Mouse (Mus musculus) cerebellum, adult 2 months (tissue): ENCODE results near the gene Tsc2. TPM values are rescaled to one million over a fixed set of nuclear protein-coding genes. Genes with fewer than 3 reads are reported as not detected.

ENCODE experiments used
- DNase-seq, 2 experiments: peaks; one replicate each; pipeline ENCODE4 v3.0.0; 2021
- H3K27ac ChIP-seq: fragments of 200-500 bp; 2 replicates; pipeline ENCODE4 v1.5.1; 2012; ENCODE audit warnings: low read length, control low read depth, inconsistent platforms; ENCODE audit not compliant: insufficient read depth
- H3K27me3 ChIP-seq: fragments of 200-500 bp; 2 replicates; pipeline ENCODE4 v1.6.1; 2012; ENCODE audit warnings: inconsistent platforms, mild to moderate bottlenecking, low read length, moderate library complexity; ENCODE audit not compliant: control insufficient read depth, insufficient read depth
- H3K4me1 ChIP-seq: fragments of 200-500 bp; 2 replicates; pipeline ENCODE4 v1.6.1; 2011; ENCODE audit warnings: low read length; ENCODE audit not compliant: control insufficient read depth, insufficient read depth
- H3K4me3 ChIP-seq: fragments of 200-500 bp; replicated peaks from 2 replicates; pipeline ENCODE3; 2011; ENCODE audit warnings: mild to moderate bottlenecking, low read depth, low read length, control low read depth; ENCODE audit not compliant: insufficient read depth
- CTCF ChIP-seq: fragments of 200-500 bp; IDR thresholded peaks from 2 replicates; pipeline ENCODE4 v1.5.1; 2011; ENCODE audit warnings: low read depth, mild to moderate bottlenecking, control low read depth, low read length, moderate library complexity, borderline replicate concordance; ENCODE audit not compliant: insufficient read depth
- POLR2A ChIP-seq: fragments of 200-500 bp; IDR thresholded peaks from 2 replicates; pipeline ENCODE4 v1.6.1; 2011; ENCODE audit warnings: low read length, control low read depth, borderline replicate concordance; ENCODE audit not compliant: insufficient read depth
- WGBS: fragments of 180-500 bp; shearing (Covaris S2); methylation state at CpG from one replicate; pipeline ENCODE4 v1.1.7; 2018; 5-methylcytosine and 5-hydroxymethylcytosine counted together
- polyA plus RNA-seq: library from polyadenylated mRNA; depleted of rRNA; stranded (reverse); fragments of >200 nt; gene quantifications from 2 replicates; pipeline ENCODE4 v1.2.3, GENCODE M21; 2012

Tsc2 gene
- polyA plus RNA-seq, 1 experiment, result 168 TPM

DNA sequence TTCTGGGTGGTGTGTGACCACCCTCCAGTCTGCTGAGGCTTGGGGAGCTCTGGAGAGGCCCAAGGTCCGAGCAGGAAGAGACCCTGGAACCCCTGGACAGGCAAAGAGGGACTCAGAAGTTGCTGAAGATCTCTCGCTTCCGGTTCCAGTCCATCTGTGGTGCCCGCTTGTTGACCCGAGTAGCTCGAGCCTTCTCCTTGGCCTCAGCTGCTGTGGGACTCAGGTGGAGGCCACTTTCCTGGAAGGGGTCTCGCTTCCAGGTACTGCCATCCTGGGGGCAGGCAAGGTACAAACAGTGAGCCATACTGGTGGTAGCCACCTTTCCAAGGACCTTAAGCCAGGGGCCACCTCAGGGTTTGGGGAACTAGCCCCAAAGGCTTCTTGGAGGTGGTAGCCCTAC, 7.7 kb upstream of the Tsc2 start:
- 77% methylated on average over 7 of the region's 7 CpGs for WGBS
- no peaks in the 10 kb centered on the region for H3K27me3 ChIP-seq
- H3K4me3 ChIP-seq, result no peak overlapping the region
- peaks cover 8% of the 10 kb centered on the region; the same call in 1 of the 2 replicates for H3K4me1 ChIP-seq
- TF ChIP-seq POLR2A, result no peak
- no peak for TF ChIP-seq CTCF
- no peak for DNase-seq
- no peak overlapping the region for H3K27ac ChIP-seq

DNA sequence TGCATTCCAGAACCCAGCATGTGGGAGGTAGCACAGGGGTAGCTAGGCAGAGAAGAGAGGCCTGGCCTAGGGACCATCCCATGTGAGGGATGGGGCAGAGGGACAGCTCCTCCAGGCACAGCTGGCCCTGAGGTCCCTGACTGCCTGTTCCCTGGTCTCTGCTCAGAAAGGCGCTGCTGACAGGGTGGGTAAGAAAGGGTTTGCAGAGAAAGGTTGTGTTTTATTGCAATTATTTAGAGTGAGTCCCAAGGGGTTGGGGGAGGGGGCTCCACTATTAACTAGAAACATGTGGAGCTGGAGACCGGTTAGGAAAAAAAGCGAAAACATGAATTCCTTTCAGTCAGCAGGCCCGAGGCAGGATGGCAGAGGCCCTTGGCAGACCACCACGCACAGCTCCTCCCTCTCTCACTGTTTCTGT, 7.2 kb upstream of the Tsc2 start:
- no peak for TF ChIP-seq CTCF
- Histone ChIP-seq H3K4me1 (peaks cover 6% of the 10 kb centered on the region; the same call in 1 of the 2 replicates), H3K27ac (no peak overlapping the region), H3K4me3 (no peak overlapping the region), H3K27me3 (no peaks in the 10 kb centered on the region)
- WGBS, result 70% methylated on average over 5 of the region's 5 CpGs
- DNase-seq, result no peak

DNA sequence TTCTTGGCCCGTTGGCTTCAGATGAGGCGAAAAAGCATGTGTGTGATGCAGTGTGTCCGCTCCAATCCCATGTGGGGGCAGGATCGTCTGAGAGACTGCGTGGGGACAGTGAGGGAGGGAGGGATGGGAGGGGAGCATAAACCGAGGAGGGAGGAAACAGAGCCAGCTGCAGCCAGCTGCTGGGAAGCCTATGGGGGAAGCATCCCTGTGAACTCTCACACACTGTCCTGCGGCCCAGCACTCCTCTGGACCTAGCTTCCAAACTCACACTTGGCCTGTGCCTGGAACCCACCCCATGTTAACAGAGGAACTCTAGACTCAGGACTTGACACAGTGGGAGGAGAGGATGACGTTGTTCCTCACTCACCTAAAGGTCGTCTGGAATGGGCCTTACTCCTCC, 6.4 kb upstream of the Tsc2 start:
- Histone ChIP-seq H3K4me1 (peaks cover 1% of the 10 kb centered on the region; the same call in 1 of the 2 replicates), H3K4me3 (no peak overlapping the region), H3K27ac (no peak overlapping the region), H3K27me3 (no peaks in the 10 kb centered on the region)
- TF ChIP-seq CTCF (no peak), POLR2A (no peak)
- no peak for DNase-seq
- WGBS, result 65% methylated on average over 9 of the region's 9 CpGs

DNA sequence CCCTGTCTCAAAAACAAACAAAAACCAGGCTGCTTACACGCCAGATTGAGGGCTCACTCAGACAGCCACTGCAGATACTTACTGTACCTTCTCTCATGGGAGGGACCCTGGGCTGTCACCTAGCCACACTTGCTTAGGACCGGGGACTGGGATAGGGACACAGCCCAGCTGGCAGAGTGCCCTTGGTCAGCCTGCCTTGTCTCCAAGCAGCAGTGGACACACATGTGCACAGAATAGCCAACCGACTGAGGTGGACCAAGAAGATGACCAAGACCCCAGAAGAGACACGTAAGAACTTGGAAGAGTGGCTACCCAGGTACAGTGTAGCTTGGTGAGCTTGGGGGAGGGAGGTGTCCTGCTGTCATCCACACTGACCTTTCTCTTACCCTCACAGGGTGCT, 5.8 kb upstream of the Tsc2 start:
- Histone ChIP-seq H3K27me3 (no peaks in the 10 kb centered on the region), H3K4me1 (peaks cover 2% of the 10 kb centered on the region; the same call in 1 of the 2 replicates), H3K27ac (no peak overlapping the region), H3K4me3 (no peak overlapping the region)
- no peak for DNase-seq
- 66% methylated on average over 4 of the region's 4 CpGs for WGBS
- TF ChIP-seq CTCF (no peak), POLR2A (no peak)

DNA sequence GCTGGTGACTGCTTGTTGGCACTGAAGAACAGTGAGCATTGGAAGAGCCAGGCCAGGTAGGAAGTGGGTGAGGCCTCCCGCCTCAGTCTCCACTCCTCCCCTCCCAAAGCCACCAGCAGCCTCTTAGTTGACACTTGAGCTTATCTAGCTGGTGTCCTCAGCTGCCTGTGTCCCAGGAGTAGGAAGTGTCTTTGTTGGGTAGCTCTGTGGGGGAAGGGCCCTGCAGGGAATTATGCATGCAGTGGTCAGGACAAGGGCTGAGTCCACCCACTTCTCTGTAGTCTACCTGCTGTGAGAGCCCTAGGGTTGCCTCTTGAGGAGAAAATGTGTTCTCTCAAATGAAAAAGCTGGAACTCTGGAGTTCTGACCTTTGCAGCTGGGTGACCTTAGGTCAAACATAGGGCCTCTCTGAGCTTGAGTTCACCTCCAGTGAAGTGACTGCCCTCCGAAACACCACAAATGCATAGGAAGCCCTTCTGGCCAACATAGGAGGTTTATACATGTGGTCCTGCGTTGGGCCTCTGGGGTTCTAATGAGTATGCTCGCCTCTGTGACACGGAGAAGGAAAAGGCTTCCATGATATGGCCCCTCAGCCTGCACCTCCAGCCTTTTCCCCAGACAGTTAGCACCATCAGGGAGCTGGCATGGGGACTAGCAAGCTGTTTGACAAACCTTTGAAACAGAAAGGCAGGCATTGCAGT, 4.5 kb upstream of the Tsc2 start:
- DNase-seq, result no peak
- H3K27me3 ChIP-seq, result no peaks in the 10 kb centered on the region
- no peak overlapping the region for H3K27ac ChIP-seq
- 72% methylated on average over 5 of the region's 5 CpGs for WGBS
- no peak overlapping the region for H3K4me3 ChIP-seq
- TF ChIP-seq POLR2A (no peak), CTCF (no peak)
- H3K4me1 ChIP-seq, result peaks cover 5% of the 10 kb centered on the region; the same call in 1 of the 2 replicates

DNA sequence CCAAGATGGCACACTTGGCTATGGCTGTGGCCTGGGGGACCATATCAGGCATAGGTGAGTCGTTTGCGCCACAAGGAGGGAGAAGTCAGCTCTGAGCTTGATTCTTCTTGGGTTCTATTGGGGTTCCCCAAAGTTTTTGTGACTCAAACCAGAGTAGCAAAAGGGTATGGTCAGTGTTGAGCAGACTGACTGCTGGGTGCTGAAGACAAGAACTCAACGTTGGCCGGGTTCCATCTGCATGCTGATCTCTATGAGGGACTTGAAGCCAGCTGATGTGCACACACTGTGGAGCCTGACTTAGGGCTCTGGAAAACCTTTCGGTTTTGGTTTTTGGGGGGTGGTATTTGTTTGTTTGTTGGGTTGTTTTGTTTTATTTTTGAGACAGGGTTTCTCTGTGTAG, 3.3 kb upstream of the Tsc2 start:
- Histone ChIP-seq H3K4me3 (no peak overlapping the region), H3K27ac (no peak overlapping the region), H3K4me1 (peaks cover 7% of the 10 kb centered on the region), H3K27me3 (no peaks in the 10 kb centered on the region)
- TF ChIP-seq POLR2A (no peak), CTCF (no peak)
- no peak for DNase-seq
- WGBS, result 85% methylated on average over 5 of the region's 5 CpGs

DNA sequence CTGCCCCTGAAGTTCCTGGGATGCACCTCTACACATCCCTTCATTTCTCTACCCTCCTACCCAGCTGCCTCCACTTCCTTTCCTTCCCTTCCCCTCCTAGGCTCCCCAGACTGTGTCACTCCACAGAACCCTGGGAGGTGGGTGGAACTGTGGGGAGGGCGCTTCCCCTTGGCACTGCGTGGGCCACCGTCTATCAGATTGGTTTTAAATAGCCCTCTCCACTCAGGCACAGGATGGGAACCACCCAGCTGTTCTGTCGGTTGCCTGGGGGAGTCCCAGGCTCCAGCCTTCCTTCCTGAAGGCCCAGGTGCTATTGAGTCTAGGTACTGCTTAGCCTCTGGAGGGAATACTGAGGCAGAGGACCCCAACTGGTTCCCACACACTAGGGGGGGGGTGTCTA, 2.6 kb upstream of the Tsc2 start:
- Histone ChIP-seq H3K27me3 (no peaks in the 10 kb centered on the region), H3K4me3 (no peak overlapping the region), H3K4me1 (peaks cover 7% of the 10 kb centered on the region), H3K27ac (no peak overlapping the region)
- 83% methylated on average over 4 of the region's 4 CpGs for WGBS
- no peak for DNase-seq
- no peak for TF ChIP-seq POLR2A
- no peak for TF ChIP-seq CTCF

DNA sequence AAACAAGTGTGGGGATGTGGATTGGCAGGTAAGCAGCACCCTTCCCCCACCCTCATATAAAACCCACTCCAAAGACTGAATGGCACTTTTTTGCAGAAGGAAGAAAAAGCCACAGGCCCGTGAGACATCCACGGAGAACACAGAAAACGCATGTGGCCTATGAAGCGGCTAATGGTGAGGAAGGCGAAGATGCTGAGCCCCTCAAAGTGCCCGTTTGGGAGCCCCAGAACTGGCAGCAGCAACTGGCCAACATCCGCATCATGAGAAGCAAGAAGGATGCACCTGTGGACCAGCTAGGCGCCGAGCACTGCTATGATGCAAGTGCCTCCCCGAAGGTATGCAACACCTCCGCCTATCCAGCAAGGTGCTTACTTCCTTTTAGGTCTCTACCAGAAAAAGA, 1.4 kb upstream of the Tsc2 start:
- 97% methylated on average over 11 of the region's 11 CpGs for WGBS
- Histone ChIP-seq H3K27ac (no peak overlapping the region), H3K27me3 (no peaks in the 10 kb centered on the region), H3K4me1 (peaks cover 7% of the 10 kb centered on the region), H3K4me3 (no peak overlapping the region)
- TF ChIP-seq CTCF (no peak), POLR2A (no peak)
- DNase-seq, result no peak
